Mouse (Mus musculus): ENCODE results near the gene Zmynd8. TPM values are rescaled to one million over a fixed set of nuclear protein-coding genes. Genes with fewer than 3 reads are reported as not detected.
A peak's percentile ranks its signal among the peaks of the same experiment; 100 is the strongest.

Zmynd8 gene
- total RNA-seq, 2 experiments from 2014 or later, result 46.5 to 48.0 TPM

- peak in 1 of 2 experiments; percentile 28 for DNase-seq
- intact Hi-C loops (cut with DNase I), result loop anchor here (1.0 kb wide), 1 partner anchor 74 kb away; no protein-coding TSS in a partner anchor
Observed at GRCm38 (mm10) chr2:165900351-165901126, 1.7 kb upstream of the Zmynd8 start.

GRCm38 (mm10) chr2:165899923-165900322 lies 1.1 kb upstream of the Zmynd8 start:
- intact Hi-C loops (cut with DNase I), result loop anchor here (1.0 kb wide), 1 partner anchor 74 kb away; no protein-coding TSS in a partner anchor
- no peak for DNase-seq

- no peak for DNase-seq
- intact Hi-C loops (cut with DNase I), result no loop called here
Observed at GRCm38 (mm10) chr2:165899474-165899873, 658 bp upstream of the Zmynd8 start.

- DNase-seq, result no peak
- intact Hi-C loops (cut with DNase I), result no loop called here
Observed at GRCm38 (mm10) chr2:165896171-165896570, 2.6 kb downstream of the Zmynd8 start.

GRCm38 (mm10) chr2:165895687-165896086 lies 3.1 kb downstream of the Zmynd8 start:
- no peak for DNase-seq
- intact Hi-C loops (cut with DNase I), result no loop called here

DNA sequence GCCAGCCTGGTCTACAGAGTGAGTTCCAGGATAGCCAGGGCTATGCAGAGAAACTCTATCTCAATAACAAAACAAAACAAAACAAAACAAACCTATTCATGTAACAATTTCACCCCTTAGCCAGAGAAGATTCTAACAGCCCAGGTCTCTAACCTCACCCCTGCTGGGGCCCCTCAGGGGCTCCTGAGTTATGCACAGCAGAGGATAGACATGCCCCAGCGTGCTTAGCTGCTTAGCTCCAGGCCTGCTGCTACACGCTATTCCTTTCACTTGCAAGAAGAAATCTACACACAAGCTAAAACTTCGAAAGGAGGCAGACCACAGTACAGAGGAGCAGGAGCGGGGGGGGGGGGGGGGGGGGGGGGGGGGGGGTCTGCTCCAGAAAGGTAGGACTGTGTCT lies 4.3 kb downstream of the Zmynd8 start:
- intact Hi-C loops (cut with DNase I), result no loop called here

DNA sequence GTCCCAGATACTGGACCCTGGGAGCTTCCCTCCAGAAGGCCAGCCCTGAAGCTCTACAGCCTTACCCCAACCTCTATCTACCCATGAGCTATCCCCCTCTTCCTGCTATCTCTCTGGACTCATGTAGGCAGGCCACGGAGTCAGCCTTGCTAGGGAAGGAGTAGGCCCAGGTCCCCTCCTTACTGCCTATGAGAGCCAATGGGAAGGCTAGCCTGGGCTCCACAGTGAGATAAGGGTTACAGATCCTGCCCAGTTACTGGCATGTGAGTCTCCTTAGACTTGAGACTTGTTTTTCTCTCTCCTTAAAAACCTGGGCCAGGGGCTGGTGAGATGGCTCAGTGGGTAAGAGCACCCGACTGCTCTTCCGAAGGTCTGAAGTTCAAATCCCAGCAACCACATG lies 5.6 kb downstream of the Zmynd8 start:
- intact Hi-C loops (cut with DNase I), result no loop called here
- no peak for DNase-seq

More for the DNA sequence above, 4.3 kb downstream of the Zmynd8 start:
- DNase-seq, result no peak

DNA sequence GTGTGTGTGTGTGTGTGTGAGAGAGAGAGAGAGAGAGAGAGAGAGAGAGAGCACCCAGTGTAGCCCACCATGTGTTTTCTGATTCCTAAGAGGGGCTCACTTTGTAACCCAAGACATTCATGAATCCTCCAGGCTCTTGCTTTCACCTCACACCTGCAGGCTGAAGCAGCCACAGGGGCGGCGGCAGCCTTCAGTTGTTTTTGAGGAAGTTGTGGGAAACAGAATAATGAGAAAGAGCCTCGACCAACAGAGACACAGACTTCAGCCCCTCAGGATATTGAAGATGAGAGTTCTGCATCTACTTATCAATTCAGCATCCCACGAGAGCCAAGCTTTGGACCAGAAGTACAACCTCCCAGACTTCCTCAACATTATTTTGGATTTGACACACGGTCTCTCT lies 6.2 kb downstream of the Zmynd8 start:
- intact Hi-C loops (cut with DNase I), result no loop called here
- no peak for DNase-seq

DNA sequence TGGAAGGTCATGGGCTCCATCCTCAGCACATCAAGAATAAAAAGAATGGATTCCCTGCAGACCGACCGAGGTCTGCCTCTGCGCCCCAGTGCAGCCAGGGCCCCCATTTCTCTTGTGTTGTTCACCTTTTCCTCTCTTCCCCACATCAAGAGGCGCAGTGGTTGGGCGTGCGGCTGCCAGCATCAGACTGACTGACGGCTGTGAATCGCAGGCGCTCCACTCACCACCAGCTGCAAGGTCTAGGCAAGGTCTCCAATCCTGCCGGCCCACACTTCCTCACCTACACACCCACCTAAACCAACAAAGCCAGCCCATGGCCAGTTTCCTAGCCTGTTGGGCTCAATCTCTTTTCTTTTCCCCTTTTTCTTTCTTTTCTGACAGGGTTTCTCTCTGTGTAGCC lies 8.4 kb downstream of the Zmynd8 start:
- no peak for DNase-seq
- intact Hi-C loops (cut with DNase I), result no loop called here

GRCm38 (mm10) chr2:165889874-165890273 lies 8.9 kb downstream of the Zmynd8 start:
- intact Hi-C loops (cut with DNase I), result no loop called here
- DNase-seq, result no peak

GRCm38 (mm10) chr2:165889266-165889665 lies 9.6 kb downstream of the Zmynd8 start:
- no peak for DNase-seq
- intact Hi-C loops (cut with DNase I), result no loop called here

DNA sequence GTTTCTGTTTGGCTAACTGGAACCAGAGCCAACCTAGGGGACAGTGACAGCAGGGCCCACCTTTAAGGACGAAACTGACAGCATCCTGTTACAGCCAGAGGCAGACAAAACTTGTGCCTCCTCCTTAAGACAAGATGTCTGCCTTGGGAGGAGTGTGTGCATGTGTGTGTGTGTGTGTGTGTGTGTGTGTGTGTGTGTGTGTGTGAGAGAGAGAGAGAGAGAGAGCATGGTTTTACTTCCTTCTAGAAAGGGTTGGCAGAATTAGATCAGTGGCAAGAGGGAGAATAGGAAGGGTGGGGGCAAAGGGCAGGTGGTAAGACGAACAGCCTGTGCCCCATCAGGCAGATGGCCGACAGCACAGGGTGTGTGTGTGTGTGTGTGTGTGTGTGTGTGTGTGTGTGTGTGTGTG lies 10.0 kb downstream of the Zmynd8 start:
- DNase-seq, result no peak
- intact Hi-C loops (cut with DNase I), result no loop called here

GRCm38 (mm10) chr2:165888396-165888795 lies 10.4 kb downstream of the Zmynd8 start:
- intact Hi-C loops (cut with DNase I), result no loop called here
- DNase-seq, result peak; percentile 77

GRCm38 (mm10) chr2:165886857-165887628 lies 11.8 kb downstream of the Zmynd8 start:
- intact Hi-C loops (cut with DNase I), result no loop called here
- DNase-seq, result peak; percentile 34 to 61

GRCm38 (mm10) chr2:165886482-165886856 lies 12.3 kb downstream of the Zmynd8 start:
- intact Hi-C loops (cut with DNase I), result no loop called here
- peak; percentile 41 to 58 for DNase-seq

DNA sequence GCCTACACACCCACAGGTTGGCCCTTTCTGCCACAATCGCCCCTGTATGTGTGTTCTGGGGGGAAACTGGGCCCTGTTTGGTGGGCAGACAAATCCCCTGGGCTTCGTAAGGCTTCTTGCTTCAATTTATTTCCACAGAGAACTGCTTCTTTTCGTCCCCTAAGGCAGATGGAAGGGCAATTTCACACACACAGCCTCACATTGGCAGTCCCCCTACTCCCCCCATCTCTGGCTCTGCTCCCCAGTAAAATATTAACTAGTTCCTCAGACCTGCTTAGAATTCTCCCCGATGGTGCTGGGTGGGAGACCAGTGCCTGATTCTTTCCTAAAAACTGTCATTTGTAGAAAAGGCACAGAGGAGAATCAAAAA lies 12.9 kb downstream of the Zmynd8 start:
- intact Hi-C loops (cut with DNase I), result no loop called here

DNA sequence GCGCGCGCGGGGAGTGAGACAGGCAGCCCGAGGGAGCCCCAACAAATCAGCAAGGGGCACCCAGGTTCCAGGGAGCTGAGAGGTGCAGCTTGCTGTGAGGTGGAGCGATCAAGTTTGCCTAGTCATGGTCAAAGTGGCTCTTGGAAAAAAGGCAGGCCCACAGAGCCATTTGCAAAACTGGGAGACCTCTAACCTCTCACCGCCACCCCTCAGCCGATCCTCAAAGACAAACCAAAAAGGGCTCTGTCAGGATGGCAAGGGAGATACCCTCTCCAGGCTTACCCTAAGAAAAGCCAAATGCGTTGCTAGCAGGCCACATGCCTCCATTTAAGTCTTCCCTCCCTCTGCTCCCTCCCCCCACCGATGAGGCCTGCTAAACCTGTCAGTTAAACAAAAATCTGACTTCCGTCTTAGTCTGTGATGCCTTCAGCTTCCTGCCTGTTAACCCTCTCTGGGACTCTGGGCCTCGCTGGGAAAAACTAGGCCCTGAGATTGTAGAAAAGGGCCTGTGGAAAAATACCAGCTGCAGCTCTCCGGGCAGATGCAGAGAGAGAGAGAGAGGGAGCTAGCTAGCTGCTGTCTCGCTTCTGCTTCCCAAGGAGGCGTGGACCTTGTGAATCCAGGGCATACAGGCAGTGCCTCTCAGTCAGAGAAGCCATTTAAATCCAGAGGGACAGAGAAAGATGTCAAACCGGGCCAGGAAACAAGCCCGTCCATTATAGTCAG lies 13.4 kb downstream of the Zmynd8 start:
- DNase-seq, result peak; percentile 67 to 77
- intact Hi-C loops (cut with DNase I), result no loop called here

More for the DNA sequence above, 12.9 kb downstream of the Zmynd8 start:
- DNase-seq, result no peak

- peak; percentile 99 for DNase-seq
- intact Hi-C loops (cut with DNase I), result loop anchor here (1.0 kb wide), 1 partner anchor 26 kb away; no protein-coding TSS in a partner anchor
Observed at GRCm38 (mm10) chr2:165884577-165885224, 14.1 kb downstream of the Zmynd8 start.

- peak; percentile 70 to 85 for DNase-seq
- intact Hi-C loops (cut with DNase I), result loop anchor here (1.0 kb wide), 1 partner anchor 26 kb away; no protein-coding TSS in a partner anchor
Observed at GRCm38 (mm10) chr2:165883846-165884576, 14.8 kb downstream of the Zmynd8 start.

DNA sequence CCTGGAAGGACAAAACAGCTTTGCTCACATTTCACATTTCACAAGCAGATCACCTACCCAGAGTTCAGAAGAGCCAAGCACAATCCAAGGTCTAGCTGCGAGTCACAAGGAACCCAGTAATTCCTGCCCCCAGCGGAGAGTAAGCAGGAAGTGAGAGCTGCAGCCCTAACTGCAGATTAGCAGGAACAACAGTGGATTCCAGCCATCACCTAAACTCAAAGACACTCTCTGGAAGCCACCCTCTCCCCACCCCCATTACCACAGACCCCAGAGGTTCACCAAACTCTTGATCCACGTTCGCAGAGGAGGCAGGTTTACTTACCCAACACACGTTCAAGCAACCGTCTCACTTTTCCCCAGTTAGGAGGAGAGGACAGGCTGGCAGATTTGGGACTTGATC lies 15.8 kb downstream of the Zmynd8 start:
- peak; percentile 55 to 64 for DNase-seq
- intact Hi-C loops (cut with DNase I), result no loop called here

Data from heart, postnatal 36 days (tissue).